Mouse (Mus musculus) heart, adult 11 months (tissue): ENCODE results near the gene Satb1.
A peak's percentile ranks its signal among the peaks of the same experiment; 100 is the strongest.

Experiments used
- DNase-seq: peaks from one replicate; pipeline ENCODE4 v3.0.0; 2022

Gene Satb1

DNA sequence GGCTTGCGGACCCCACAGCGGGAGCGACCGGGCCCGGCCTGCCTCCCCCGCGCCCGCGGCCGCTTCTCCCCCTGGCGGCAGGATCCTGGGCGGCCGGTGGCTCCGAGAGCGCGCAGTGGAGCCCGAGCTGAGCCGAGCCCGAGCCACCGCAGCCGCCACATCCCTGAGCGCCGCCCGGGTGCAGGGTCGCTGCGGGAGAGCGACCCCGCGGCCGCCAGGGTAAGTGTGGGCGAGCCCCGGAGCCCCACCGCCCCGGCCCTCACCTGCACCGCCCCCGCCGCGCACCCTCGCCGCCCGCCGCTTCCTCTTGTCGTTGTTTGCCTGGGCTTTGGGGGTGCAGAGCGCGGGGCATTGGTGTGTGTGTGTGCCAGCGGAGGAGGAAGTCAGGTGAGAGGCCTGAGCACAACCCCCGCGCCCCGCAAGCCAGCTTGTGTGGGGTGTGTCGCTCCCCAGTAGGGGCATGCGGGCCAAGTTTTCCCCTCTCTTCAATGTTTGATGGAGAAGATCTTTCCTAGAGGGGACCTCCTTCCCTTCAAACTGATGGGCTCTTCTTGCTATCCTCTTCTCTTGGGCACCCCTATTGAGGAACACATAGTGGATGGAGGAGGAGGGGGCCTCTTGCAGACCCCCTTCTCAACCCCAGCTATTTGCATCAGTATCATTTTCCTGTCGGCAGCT, at the start of gene Satb1:
Satb1 (minus strand) TSS at position 391 of the 678 bp plus-strand sequence.
- peak; percentile 94 for DNase-seq

DNA sequence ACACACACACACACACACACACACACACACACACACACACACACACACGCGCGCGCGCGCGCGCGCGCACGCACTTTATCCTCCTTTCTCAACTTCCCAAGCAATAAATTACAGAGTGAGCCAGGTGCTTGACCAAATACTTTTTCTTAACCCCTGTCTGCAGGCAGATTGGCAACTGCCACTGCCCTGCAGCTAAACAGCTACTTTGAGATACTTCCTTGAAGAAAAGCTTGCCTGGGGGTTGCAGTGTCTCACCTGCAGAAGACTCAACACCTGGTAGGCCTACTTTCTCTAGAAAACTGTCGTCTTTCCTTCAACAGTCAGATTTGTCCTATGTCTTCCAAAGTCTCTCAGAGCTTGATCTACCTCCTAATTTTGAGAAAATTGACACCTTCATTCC, 49.5 kb upstream of the Satb1 start:
- DNase-seq = no peak

DNA sequence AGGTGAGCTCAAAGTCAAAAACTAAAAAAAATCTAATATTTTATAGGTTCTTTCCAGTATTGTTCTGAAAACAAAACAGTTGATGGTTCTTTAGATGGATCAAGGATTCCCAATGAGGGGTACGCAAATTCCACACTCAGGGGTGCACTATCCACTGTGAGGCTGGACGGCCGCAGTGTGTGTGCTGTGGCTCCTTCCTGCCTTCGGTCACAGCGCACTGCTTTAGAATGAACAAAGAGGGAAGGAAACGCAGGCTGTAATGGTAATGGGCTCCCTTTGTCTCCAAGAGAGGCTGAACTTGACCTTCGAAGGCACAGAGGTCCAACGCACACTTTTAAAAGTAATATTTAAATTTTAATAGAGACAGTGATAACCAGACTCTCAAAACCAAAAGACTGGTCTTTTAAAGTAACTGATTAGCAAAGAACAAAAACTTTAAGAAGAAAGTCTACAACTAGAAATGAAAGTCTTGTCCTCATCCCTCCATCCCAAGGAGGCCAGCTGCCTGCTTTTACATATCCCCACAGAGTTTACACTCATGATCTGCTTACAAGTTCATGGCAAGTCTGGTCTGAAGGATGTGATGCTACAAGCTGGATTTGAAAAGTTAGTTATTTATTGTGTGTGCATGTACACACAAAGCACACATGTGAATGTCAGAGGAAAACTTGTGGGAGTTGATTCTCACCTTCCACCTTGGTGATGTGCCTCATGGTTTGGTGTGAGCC, 48.0 kb upstream of the Satb1 start:
- no peak for DNase-seq

DNA sequence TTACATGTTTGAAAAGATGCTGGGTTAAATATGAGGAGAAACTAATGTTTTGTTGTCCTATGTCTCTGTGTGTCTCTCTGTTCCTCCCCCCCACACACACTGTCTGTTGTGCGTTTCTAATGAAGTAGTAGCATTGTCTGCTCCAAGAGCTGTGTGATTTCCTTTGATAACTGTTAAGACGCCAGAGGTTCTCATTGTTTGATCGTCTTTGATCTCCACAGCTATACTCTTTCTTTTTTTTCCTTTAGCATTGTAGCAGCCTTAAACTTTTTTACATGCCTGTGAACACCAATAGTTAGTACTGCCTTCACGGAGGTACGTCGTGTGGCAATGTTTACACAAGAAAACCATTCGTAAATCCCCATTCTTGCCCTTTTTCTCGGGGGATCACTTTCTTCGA, 47.1 kb upstream of the Satb1 start:
- DNase-seq = no peak

DNA sequence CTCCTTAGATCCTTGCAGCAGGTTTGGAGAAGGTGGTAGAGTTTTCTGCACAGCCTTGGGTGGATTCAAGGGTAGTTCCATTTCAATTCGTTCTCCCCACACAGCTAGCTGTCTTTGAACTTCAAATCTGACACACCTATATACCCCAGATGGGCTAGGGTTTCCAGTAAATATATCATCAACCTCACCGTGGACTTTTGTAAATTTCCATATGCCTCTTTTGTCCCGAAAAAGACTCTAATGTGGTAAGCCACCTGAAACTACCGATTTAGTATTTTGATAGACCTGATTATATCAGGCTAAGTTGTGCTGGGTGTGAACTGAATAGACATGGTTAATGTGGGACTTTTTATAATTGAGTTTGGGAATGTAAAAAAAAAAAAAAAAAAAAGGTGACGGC, 46.6 kb upstream of the Satb1 start:
- DNase-seq = no peak

DNA sequence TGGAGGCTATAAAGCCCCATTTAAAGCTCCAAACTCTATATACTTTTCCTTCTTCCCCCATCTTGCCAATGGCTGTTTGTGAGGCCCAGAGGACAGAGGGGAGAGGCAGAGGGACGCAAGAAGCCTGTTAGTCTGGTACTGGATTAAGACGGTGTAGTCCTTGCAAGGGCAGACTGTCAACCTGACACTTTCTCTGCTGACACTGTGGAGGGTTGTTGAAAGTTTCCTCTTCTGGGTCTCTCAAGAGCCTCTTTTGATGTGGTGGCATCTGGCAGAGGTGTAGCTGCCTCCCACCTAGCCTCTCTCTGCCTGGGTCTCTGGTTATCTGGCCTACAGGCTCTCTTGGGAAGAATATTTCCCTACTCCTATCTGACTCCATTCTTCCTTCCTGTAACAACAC, 46.1 kb upstream of the Satb1 start:
- DNase-seq = no peak

DNA sequence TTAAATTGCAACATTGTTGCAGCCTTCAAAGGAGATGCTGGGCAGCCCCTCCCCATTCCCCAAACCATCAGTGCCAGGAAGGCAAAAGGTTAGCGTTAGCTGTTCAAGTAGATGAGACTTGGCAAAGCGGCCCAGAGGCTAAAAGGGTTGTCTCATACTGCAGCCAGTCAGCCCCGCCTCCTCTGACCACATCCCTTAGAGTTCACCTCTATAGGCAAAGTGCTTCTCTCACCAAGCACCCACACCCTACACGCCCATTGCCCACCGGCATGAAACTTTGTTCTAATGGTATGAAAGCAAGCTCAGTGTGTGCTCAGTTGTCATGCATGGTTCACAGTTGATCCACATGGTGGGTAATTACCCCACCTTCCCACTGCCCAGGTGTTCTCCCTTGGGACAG, 43.4 kb upstream of the Satb1 start:
- peak; percentile 87 for DNase-seq

DNA sequence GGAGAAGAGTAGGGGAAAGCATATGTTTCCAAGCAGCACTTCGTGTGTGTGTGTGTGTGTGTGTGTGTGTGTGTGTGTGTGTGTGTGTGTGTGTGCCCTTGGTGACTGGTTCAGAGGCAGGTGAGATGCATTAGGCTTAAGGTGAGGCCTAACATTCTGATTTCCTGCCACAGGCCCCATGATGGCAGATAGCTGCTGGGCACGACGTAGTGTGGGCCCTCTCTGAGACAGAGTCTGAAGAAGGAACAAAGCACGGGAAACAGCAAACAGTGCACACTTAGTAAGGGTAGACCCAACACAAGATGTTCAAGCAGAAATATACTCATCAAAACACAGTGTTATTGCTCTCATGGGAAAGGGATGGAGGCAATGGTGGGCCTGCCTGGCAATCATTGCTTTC, 24.5 kb upstream of the Satb1 start:
- DNase-seq = no peak

DNA sequence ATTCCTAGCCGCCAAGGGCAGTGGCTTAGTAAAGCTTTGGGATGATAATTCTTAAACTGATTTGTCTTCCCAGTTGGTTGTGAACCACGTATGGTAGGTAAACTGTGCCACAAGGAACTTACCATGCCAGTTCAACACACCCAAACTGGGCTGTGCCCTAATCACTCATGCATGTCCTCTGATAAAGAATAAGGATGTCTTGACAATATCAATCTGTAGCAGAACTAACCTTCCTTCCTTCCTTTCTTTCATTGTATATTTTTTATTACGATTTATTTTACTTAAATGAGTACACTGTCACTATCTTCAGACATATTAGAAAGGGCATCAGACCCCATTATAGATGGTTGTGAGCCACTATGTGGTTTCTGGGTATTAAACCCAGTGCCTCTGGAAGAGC, 23.2 kb upstream of the Satb1 start:
- DNase-seq = no peak

DNA sequence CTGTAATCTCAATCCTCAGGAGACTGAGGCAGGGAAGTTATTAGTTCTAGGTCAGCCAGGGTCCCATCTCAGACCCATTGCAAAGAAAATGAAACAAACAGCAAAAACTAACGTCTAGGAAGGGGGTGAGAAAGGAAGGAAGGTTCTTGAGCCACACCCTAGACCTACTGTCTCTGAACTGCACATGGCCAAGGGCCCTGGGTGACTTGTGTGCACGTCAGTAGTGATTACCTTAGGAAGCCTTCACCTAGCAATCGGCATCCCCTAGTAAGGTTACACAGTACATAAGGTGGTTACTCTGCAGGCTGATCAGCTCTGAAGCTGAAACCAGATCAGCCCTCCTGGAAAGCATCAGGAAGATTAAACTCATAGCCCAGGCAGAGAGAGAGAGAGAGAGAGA, 22.2 kb upstream of the Satb1 start:
- no peak for DNase-seq

DNA sequence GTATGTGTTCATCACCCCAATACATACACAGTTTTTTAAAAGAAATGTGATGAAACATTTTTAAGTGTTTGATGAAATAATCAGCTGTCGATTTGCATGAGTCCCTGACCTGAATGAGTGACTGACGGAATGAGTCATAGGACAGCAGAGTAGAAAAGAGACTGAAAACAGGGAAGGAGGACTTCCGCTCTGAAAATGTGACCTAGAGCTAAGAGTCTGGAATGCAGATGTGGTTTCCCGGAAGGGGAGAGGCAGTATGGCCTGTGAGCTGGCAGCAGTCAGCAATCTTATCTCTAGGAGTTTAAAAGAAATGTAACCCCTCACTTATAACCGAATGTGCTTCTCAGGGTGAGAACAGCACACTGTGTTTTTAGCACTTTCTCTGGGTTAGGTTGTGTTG, 20.9 kb upstream of the Satb1 start:
- DNase-seq = no peak

DNA sequence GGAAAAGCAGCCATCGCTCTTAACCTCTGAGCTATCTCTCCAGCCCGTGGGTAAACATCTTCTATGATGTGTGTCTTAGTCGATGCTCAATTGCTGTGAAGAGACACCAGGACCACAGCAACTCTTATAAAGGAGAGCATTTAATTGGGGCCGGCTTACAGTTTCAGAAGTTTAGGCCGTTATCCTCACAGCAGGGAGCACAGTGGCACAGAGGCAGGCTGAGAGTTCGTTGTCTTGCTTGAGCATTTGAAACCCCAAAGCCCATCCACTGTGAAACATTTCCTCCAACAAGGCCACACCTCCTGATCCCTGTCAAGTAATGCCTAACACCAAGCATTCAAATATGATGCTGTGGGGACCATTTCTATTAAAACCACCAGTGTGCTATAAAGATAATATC, 7.5 kb upstream of the Satb1 start:
- no peak for DNase-seq

DNA sequence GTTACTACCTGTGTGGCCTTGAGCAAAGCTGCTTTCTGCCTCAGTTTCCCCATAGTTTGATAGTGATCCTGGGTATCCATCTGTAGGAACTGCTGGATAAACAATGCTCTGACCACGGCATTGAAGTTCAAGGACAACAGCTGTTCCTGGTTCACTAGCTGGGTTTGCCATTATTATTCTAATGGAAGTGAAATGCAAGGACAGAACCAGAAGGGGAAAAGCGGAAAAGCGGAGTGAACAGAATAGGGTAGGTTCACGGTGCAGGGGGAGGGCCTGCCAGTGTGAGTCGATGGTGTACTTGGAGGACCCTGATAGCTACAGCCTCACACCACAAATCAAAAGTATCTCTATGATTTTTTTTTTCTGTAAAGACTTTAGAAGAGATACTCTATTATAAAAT, 6.4 kb upstream of the Satb1 start:
- DNase-seq = no peak

DNA sequence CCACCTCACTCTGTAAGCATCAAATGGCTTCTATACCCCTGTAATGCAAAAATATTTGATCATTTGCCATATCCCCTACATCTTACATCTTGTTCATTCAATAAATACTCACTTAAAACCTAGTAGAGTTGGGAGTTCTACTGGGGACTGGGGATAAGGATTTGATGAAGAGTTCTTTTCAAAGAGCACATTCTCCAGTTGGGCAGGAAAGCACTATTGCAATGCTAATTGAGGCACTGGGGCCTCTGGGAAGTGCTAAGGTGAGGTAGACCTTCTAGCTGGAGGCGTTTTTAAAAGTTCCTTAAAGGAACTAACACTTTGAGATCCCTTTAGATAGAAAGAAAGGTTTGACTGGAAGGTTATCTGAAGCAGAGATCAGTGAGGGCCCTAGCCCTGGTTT, 3.8 kb upstream of the Satb1 start:
- no peak for DNase-seq

DNA sequence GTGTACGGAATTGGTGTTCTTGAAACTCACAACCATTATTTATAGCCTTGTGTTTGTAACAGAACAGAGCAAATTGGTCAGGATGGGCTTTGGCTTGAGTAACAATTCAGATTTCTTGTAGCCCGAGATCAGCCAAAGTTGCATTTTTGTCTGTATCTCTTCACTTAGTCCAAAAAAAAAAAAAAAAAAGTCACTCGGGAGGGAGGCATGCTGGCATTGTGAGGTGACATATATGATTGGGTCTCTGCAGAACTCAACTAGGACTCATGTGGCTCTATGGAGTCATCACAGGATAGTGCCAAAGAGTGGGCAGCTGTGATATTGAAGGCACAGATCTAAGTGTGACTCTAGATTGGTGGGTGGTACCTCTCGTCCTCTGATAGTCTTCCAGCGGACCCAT, 3.2 kb upstream of the Satb1 start:
- no peak for DNase-seq

DNA sequence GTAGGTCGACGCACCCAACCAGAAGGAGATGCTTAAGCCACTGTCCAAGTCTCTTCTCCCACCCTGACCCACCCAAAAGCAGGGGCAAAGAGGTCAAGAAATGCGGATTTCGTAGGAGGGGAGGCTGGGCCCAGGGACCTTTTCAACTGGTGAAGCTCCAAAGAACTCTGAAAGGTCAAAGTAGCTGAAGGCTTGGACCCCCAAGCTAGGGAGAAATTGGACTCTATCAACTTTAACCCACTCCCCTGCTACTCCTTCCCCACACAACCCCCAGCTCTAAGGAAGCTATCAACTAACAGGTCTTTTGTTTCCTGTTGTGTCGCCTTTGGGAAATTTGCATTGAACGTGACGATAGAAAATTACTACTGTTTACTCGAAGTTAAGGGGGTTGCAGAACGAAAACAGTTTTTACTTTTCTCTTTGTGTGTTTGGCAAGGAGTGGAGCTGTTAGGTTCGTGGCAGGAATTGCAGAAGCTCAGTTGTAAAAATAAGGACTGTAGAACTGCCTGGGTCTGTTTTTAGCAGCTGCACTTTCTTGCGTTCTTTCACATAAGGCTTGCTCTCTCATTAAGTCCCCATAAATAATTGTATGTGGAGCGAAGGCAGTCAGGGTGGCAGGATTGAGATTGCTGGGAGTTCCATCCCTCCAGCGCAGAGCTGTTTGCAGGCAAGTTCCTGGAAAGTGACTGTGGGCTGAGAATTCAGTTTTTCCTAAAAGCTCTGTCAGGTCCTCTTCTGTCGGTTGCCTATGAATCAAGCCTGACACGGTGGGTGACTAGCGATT, 680 bp upstream of the Satb1 start:
- DNase-seq = no peak

DNA sequence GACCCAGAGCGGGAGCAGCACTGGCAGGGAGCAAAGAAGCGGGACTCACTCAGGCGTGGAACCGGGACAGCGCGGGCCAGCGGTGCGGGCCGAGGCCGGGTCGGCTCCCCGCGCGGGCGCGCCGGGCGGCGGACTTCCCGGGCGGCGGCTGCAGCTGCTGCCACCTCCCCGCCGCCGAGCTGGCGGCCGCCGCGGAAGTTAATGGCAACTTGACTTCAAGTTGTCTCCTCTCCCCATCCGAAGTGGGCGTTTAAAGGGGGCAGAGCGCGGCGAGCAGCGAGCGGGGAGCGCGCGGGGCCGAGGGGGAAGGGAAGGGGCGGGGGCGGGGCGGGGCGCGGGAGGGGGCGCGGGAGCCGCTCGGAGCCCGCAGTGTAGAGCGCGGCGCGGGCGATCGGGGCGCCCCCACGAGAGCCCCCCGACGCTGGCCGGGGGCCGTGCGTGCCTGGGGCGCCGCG, 642 bp downstream of the Satb1 start:
- peak; percentile 88 for DNase-seq

DNA sequence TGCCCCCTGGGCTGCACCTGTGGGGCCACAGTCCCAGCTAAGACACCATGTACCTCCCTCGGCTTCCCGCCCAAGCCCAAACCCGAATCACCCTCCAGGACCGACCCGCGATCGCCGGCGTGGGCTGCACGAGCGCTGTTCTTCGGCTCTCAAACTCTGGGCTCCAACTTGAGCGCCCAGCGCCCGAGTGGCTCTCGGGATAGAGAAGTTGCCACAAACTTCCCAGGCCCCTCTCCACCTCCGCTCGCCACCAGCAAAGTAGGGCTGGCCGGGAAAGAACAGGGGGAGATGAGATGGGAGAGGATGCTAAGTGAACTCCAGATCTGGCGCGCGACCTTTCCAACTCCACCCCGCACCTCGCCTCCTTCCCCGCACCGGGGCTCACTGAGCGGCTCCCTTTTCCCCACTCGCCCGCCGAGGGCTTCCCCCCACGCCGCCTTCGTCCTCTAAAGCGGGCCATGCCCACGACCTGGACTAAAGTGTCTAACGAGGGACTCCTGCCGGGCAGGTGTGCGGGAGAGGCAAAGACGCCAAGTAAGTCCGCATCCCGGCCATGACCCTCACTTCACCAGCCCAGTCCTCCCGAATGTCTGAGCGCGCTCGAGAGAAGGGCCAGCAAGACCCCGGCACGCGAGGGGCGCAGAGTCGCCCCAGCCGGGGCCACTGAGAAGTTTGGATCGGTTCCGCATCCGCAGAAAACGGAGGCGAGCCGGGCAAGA, 1.2 kb downstream of the Satb1 start:
- no peak for DNase-seq

DNA sequence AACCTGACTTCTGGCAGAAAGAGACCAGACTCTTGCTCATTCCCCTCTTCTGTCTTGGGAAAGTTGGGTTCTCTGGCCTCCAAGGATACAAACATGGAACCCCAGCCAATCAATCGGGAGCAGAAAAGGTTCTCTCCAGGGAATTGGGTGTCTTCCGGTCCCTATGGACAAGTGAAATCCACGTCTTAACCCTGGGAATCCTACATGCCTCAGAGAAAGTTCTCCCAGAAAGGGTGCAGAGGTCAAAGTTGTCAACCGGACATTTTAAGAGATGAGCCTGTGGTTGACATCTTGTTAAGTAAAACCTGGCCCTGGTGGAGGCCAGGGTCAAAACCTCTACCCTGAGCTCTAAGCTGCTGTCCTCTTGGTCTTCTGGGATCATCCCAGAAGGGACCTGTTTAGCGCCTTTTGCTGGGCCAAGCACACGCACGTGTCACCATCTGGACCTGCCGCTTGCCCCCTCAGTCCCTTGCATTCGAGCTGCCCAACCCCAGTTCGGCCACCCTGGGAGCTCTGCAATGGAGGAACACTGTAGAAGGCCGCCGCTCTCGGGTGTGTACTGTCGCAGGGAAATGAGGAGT, 1.9 kb downstream of the Satb1 start:
- no peak for DNase-seq

DNA sequence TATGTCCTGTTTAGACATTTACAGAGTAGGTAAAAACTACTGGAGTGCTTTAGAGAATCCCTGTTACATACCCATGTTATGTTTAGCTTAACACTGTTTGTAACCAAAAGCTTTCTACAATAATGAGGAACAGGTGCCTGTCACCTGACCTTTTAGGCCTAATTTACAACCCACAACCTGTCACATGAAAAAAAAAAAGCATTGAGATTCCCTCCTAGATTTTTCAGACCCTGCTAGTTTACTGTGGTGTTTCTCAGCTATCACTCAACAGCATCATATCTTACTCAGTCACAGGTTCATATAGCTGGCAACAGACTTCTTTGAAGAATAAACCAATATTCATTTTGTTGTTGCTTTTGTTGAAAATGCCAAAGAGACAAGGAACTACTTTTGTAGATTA, 3.7 kb downstream of the Satb1 start:
- DNase-seq = no peak

DNA sequence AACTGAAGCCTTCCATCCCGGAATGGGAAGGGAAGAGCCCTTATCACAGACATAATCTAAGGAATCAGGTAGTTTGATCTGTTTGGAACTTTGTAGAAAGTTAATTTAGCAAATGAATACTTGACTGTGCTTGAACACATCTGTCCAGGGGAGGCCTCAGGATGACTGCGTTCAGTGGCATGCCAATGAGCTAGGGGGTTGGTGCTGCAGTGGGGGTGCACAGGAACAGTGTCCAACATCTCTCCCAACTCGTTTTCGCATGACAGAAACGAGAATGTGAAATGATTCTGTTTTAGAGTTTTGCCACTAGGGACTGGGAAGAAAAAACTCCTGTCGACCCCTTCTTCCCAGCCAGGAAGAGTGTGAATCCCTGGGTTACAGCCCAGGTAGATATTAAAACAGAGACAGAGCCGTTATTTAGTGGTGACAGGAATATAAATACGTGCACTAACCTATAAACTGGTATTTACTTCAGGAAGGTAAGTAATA, 5.1 kb downstream of the Satb1 start:
- no peak for DNase-seq

DNA sequence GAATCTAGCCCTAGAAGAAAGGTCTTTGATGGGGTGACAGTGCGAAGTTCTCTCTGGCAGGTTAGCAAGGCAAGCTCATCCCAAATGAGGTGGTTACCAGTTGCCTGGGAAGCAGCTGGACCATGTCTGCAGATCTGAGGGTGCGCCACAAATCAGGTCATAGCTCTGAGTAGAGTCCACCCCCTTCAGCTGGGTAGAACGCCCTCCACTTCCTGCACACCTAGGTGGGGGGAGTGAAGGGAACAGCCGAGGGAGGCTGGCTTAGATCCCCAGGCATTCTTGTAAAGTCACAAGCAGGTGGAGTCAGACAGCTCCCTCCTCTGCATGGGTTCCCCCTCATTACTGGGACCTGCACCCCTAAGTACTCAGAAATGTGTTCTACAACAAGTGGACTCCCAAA, 6.6 kb downstream of the Satb1 start:
- no peak for DNase-seq

DNA sequence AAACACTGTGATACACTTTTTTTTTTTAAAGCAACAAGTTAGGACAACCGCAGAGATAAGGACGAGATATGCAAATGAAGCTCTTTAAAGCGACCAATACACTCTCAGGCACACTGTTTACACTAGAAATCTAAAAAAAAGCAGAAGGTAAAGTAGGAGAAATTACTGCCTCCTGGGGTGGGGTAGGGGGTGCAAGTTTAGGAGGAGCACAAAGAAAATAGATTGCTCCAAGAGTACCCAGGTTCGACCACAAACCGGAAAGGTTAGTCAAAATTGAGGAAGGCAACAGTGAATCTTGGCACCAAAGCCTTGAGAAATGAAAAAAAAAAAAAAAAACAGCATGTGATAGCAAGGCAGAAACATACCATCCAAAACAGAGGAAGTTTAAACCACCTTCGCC, 18.8 kb downstream of the Satb1 start:
- no peak for DNase-seq
